Mouse (Mus musculus) CD8-positive naive resting alpha-beta T cell, adult 2 months (primary cell): Measurements from ENCODE around the gene Tmem44.
"Not testable (repeated sequence)": the region's sequence is repeated elsewhere in the genome, so short reads cannot be mapped to it uniquely, and the experiment has no call there.

ENCODE experiments used
- DNase-seq, 2 experiments: peaks; one replicate each; pipeline ENCODE4 v3.0.0; 2022; ENCODE audit warnings: low read depth in 2 of 2, low spot score in 2 of 2

Tmem44 gene

DNA sequence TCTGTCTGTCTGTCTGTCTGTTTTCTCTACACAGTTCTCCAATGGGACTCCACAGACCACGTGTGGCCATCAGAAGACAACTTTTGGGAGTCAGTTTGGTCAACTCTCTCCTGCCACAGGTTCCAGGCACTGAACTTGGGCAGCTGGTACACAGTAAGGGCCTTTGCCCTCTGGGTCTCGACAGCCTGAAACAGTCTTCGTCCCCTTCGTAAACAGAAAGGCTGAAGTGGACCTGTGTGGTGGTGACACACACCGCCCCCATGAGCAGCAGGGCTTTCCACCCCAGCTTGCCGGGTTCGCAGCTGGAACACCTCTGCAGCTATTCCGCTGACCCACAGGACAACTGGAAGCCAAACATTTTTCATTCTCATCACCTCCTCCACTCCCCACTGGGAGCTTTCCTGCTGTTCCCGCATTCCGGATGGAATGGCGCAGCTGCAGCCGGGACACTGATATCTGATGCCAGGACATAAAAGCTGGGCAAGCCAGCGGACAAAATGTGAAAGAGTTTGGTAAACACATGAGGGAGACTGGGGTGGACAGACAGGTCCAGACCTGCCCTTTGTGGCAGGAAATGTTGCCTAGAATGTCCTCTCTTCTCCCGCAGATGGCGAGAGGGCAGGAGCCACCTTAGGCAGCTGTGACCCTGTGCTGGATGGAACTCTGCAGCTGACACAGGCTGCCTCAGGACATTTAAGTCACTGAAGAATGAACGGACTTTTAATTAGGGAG lies 51.4 kb downstream of the Tmem44 start:
- no peak for DNase-seq

DNA sequence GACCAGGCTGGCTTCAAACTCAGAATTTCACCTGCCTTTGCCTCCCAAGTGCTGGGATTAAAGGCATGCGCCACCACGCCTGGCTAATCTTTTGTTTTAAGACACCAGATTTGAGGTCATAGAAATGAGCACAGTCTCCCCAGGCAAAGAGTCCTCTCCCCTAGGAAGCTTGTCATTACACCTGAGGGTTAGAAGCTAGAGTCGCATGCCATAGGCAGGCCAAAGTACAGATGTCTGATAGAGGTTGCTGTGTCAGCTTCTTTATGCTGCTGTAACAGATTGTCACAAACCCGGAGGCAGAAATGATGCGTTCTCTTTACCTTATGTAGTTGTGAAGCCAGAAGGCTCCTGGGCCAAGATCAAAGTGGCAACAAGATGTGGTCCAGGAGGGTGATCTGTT lies 53.3 kb downstream of the Tmem44 start:
- DNase-seq, result no peak

- DNase-seq, result no peak
These were observed 55.8 kb downstream of the Tmem44 start for GRCm38 (mm10) chr16:30494883-30495282.

GRCm38 (mm10) chr16:30491742-30492141 lies 58.9 kb downstream of the Tmem44 start:
- DNase-seq, result no peak

GRCm38 (mm10) chr16:30490791-30491190 lies 59.9 kb downstream of the Tmem44 start:
- no peak for DNase-seq

- no peak for DNase-seq
These were observed 60.3 kb downstream of the Tmem44 start for GRCm38 (mm10) chr16:30490316-30490715.

- no peak for DNase-seq
These were observed 61.0 kb downstream of the Tmem44 start for GRCm38 (mm10) chr16:30489662-30490061.

DNA sequence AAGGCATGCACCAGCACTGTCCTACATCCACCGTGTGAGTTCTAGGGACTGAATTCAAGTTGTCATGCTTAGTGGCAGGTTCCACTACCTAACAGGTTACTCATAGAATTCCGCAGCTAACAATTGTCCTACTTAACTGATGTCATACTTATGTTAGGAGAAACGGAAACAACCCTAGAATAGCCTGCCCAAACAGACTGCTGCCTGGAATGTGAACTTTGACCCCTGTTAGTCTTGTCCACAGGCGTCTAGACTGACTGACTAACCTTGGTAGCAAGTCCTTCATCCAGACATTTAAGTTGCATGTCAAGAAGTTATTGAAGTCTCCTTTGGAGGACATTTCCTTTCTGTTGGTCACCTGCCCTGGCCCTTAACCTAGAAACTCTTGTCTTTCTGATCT lies 64.1 kb downstream of the Tmem44 start:
- no peak for DNase-seq

- no peak for DNase-seq
These were observed 72.9 kb downstream of the Tmem44 start for GRCm38 (mm10) chr16:30477791-30478190.

DNA sequence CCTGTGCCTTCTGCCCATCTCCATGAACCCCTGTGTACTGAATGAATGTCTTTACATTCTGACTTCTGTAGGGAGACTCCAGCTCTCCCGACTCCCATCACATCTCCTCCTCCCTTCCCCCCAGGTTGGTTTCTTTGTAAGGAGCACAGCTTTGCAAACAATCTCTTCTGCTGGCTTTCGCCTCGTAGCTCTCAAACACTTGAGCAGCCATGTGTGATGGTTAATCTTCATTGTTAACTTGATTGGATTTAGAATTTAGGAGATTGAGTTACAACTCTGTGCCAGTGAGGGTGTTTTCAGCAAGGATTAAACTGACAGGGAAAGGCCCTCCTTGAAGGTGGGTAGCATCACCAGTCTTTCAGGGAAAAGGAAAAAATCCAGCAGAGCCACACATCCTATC lies 73.6 kb downstream of the Tmem44 start:
- DNase-seq, result no peak

DNA sequence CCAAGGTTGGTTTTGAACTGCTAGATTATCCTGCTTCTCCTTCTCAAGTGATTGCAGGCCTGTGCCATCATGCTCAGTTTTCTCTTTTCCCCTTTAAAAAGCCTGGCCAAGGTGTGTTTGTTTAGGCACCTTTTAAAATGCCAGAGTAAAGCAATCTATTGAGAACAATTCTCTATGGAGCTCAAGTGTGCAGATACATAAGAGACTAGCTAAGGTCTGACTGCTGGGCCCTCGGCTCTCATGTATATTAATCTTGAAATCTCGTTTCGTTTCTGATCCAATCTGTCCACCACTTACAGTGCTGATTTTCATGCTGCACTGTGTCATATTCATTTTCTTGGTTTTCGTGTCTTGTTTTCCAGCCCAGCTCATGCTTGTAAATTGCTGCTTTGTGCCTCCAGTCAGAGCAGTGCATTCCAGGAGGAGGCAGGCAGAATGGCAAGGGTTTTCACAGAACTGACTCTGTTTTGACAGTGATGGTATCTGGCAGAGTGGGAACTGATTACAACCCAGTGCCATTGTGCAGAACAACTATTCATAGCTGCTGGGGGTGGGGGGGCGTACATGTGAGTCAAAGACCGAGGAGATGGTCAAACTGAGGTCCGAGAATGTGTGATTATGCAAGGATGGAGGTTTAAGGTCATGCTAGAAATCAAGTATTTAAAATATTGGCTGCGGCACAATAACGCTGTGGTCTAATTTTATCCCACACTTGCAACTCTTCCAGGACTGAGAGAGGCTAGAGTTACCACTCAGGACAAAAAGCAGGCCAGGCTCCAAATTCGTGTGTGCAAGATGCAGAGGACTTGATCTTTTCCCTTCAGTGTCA lies 74.8 kb downstream of the Tmem44 start:
- no peak for DNase-seq

DNA sequence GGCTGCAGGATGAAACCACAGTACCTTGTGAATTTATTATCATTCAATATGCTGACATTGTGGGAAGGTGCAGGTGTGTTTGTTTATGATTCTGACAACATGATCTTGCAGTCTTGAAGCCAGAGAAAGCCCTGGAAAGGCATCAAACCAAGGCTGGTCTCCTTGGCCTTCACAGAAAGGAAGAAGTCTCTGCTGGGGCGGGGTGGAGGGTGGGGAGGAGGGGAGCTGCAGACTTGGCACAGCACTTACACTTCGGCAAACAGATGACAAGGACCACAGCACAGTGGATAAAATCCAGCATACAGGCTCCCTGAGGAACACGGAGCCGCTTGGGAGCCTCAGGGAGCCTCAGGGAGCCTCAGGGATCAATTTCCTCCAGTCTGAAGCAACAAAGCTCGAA lies 78.2 kb downstream of the Tmem44 start:
- DNase-seq, result no peak

GRCm38 (mm10) chr16:30471912-30472311 lies 78.7 kb downstream of the Tmem44 start:
- DNase-seq, result no peak

DNA sequence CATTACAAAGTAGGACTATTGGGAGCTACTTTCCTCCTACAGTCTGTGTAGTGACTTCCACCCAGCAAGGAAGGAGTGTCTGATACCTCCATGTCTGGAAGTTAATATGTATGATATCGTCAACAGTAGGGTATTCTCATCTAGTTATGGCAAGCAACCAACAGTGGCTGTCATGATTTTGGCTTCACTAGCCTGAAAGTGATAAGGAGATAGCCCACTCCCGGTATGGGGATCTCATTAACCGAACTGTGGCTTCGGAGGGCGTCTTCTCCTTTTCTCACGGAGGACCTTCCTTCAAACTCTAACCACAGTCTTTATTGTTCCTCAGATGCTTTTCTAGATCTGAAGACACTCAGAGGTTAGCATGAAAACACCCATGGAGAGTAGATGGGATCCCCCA lies 81.7 kb downstream of the Tmem44 start:
- no peak for DNase-seq

DNA sequence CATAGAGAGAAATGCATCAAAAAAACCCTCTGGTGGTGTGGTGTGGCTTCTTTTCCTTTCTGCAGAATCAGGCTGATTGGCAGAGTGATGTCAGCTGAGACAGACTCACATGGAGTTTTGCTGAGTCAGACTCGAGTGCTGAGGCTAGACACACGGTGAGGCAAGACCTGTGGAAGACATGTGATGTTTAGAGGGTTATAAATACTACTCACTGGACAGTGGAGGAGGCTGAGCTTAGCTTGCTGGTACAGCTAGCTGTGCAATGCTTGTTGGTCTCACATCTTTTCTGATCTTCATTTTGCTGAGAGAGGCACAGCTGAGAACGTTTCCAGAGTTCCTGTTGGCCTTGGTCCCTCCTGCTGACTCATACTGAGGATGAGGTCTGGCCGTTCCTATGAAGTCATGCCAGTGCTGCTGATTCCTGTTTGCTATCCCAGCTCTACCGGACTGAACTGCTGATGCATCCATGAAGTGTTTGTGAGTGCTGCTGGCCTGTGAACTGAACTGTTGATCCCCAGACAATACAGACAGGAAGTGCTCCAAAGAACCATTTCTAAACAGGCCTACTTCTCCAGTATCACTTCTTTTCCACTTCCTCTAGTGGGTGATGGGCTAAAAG lies 84.9 kb downstream of the Tmem44 start:
- DNase-seq, result no peak

GRCm38 (mm10) chr16:30464742-30465141 lies 85.9 kb downstream of the Tmem44 start:
- DNase-seq, result not testable (repeated sequence)
